Mouse (Mus musculus) liver, adult 2 months (tissue): ENCODE measurements around the gene Dip2c. TPM values are rescaled to one million over a fixed set of nuclear protein-coding genes. Genes with fewer than 3 reads are reported as not detected.

Experiments used
- DNase-seq: peaks from one replicate; pipeline ENCODE4 v3.0.0-alpha.2; 2011; ENCODE audit warnings: low read depth, low spot score; ENCODE audit errors: extremely low read depth
- H3K27ac ChIP-seq: fragments of 200-500 bp; replicated peaks from 2 replicates; pipeline ENCODE4 v1.5.1; 2012; ENCODE audit warnings: low read depth, mild to moderate bottlenecking, control low read depth, inconsistent platforms, low read length; ENCODE audit not compliant: insufficient read depth
- H3K27me3 ChIP-seq: fragments of 200-500 bp; 2 replicates; pipeline ENCODE4 v1.6.1; 2012; ENCODE audit warnings: mild to moderate bottlenecking, moderate library complexity, low read length, inconsistent platforms; ENCODE audit not compliant: control insufficient read depth, insufficient read depth
- H3K36me3 ChIP-seq: fragments of 200-500 bp; 2 replicates; pipeline ENCODE4 v1.6.1; 2012; ENCODE audit warnings: low read length, inconsistent platforms; ENCODE audit not compliant: control insufficient read depth, insufficient read depth
- H3K4me1 ChIP-seq: fragments of 200-500 bp; 2 replicates; pipeline ENCODE4 v1.6.1; 2011; ENCODE audit warnings: low read length; ENCODE audit not compliant: control insufficient read depth, insufficient read depth
- H3K4me3 ChIP-seq: fragments of 200-500 bp; 2 replicates; pipeline ENCODE4 v1.5.1; 2011; ENCODE audit warnings: low read depth, mild to moderate bottlenecking, control low read depth, low read length, moderate library complexity; ENCODE audit not compliant: insufficient read depth
- H3K79me2 ChIP-seq: fragments of 200-500 bp; 2 replicates; pipeline ENCODE4 v1.6.1; 2012; ENCODE audit warnings: inconsistent platforms, mild to moderate bottlenecking, low read length, moderate library complexity; ENCODE audit not compliant: control insufficient read depth, insufficient read depth
- H3K9ac ChIP-seq: fragments of 200-500 bp; 2 replicates; pipeline ENCODE4 v1.6.1; 2012; ENCODE audit warnings: low read depth, mild to moderate bottlenecking, control low read depth, inconsistent platforms, low read length
- CTCF ChIP-seq: fragments of 200-500 bp; IDR thresholded peaks from 2 replicates; pipeline ENCODE4 v1.5.1; 2011; ENCODE audit warnings: low read depth, low read length, control low read depth
- POLR2A ChIP-seq: fragments of 200-500 bp; IDR thresholded peaks from 2 replicates; pipeline ENCODE4 v1.6.1; 2011; ENCODE audit warnings: low read length, control low read depth; ENCODE audit not compliant: insufficient read depth; ENCODE audit errors: extremely low read depth
- WGBS: fragments of 180-500 bp; shearing (Covaris S2); methylation state at CpG from one replicate; pipeline ENCODE4 v1.1.7; 2018; 5-methylcytosine and 5-hydroxymethylcytosine counted together
- polyA plus RNA-seq: library from polyadenylated mRNA; depleted of rRNA; stranded (reverse); fragments of >200 nt; gene quantifications from 2 replicates; pipeline ENCODE4 v1.2.3, GENCODE M21; 2012
- total RNA-seq: library from RNA; depleted of rRNA; stranded (reverse); fragments of >200 nt; gene quantifications from 2 replicates; pipeline ENCODE4 v1.2.3, GENCODE M21; 2014

Gene Dip2c
- total and polyA plus RNA-seq, 2 experiments, result 4.7 to 10.7 TPM

- Histone ChIP-seq H3K9ac (no peak overlapping the region), H3K36me3 (no peaks in the 10 kb centered on the region), H3K4me1 (peaks cover 4% of the 10 kb centered on the region), H3K79me2 (0 out of 2 replicates have a peak, but pooled peaks cover 4% of the 10 kb centered on the region), H3K27ac (no peak overlapping the region), H3K27me3 (no peaks in the 10 kb centered on the region), H3K4me3 (no peak overlapping the region)
- 97% methylated on average over 1 of the region's 1 CpGs for WGBS
- no peak for DNase-seq
- no peak for TF ChIP-seq POLR2A
- TF ChIP-seq CTCF, result no peak
These were observed 179.7 kb downstream of the Dip2c start for GRCm38 (mm10) chr13:9455979-9456378.

GRCm38 (mm10) chr13:9457420-9458308, 181.3 kb downstream of the Dip2c start:
- H3K36me3 ChIP-seq, result no peaks in the 10 kb centered on the region
- WGBS, result 95% methylated on average over 8 of the region's 8 CpGs
- H3K4me3 ChIP-seq, result no peak overlapping the region
- H3K27me3 ChIP-seq, result no peaks in the 10 kb centered on the region
- DNase-seq, result no peak
- 0 out of 2 replicates have a peak, but pooled peaks cover 5% of the 10 kb centered on the region for H3K79me2 ChIP-seq
- TF ChIP-seq CTCF (no peak), POLR2A (no peak)
- H3K4me1 ChIP-seq, result peaks cover 4% of the 10 kb centered on the region
- H3K9ac ChIP-seq, result no peak overlapping the region
- H3K27ac ChIP-seq, result no peak overlapping the region

- Histone ChIP-seq H3K79me2 (peaks cover 2% of the 10 kb centered on the region; the same call in 1 of the 2 replicates), H3K4me3 (no peak overlapping the region), H3K36me3 (no peaks in the 10 kb centered on the region), H3K27ac (no peak overlapping the region), H3K9ac (no peak overlapping the region), H3K4me1 (no peaks in the 10 kb centered on the region), H3K27me3 (no peaks in the 10 kb centered on the region)
- 94% methylated on average over 3 of the region's 3 CpGs for WGBS
- no peak for DNase-seq
- no peak for TF ChIP-seq CTCF
- TF ChIP-seq POLR2A, result no peak
These were observed 188.1 kb downstream of the Dip2c start for GRCm38 (mm10) chr13:9464457-9464856.

GRCm38 (mm10) chr13:9467216-9467615, 190.9 kb downstream of the Dip2c start:
- WGBS, result 19% methylated on average over 1 of the region's 1 CpGs
- peak; percentile 46 for DNase-seq
- no peaks in the 10 kb centered on the region for H3K36me3 ChIP-seq

GRCm38 (mm10) chr13:9473383-9473782, 197.1 kb downstream of the Dip2c start:
- Histone ChIP-seq H3K27me3 (no peaks in the 10 kb centered on the region), H3K4me3 (no peak overlapping the region), H3K27ac (no peak overlapping the region), H3K79me2 (no peaks in the 10 kb centered on the region; the same call in 1 of the 2 replicates), H3K9ac (no peak overlapping the region), H3K36me3 (no peaks in the 10 kb centered on the region), H3K4me1 (no peaks in the 10 kb centered on the region)
- WGBS, result 82% methylated on average over 1 of the region's 1 CpGs
- no peak for DNase-seq
- no peak for TF ChIP-seq CTCF

More at GRCm38 (mm10) chr13:9467216-9467615, 190.9 kb downstream of the Dip2c start:
- H3K79me2 ChIP-seq, result no peaks in the 10 kb centered on the region; the same call in 1 of the 2 replicates
- H3K4me1 ChIP-seq, result no peaks in the 10 kb centered on the region
- H3K4me3 ChIP-seq, result no peak overlapping the region
- H3K27me3 ChIP-seq, result no peaks in the 10 kb centered on the region
- TF ChIP-seq POLR2A (no peak), CTCF (peak; percentile 34; the same call in 1 of the 2 replicates)
- no peak overlapping the region for H3K27ac ChIP-seq
- no peak overlapping the region for H3K9ac ChIP-seq

- H3K4me3 ChIP-seq, result no peak overlapping the region
- H3K9ac ChIP-seq, result no peak overlapping the region
- TF ChIP-seq CTCF (no peak), POLR2A (no peak)
- no peaks in the 10 kb centered on the region for H3K27me3 ChIP-seq
- peaks cover 3% of the 10 kb centered on the region; the same call in 1 of the 2 replicates for H3K79me2 ChIP-seq
- H3K27ac ChIP-seq, result no peak overlapping the region; the same call in 1 of the 2 replicates
- no peaks in the 10 kb centered on the region for H3K36me3 ChIP-seq
- DNase-seq, result peak; percentile 92
- 22% methylated on average over 1 of the region's 1 CpGs for WGBS
- peaks cover 6% of the 10 kb centered on the region; the same call in 1 of the 2 replicates for H3K4me1 ChIP-seq
These were observed 205.4 kb downstream of the Dip2c start for GRCm38 (mm10) chr13:9481722-9482121.
